Mouse (Mus musculus) heart, adult 2 months (tissue): ENCODE data around the gene Dpagt1. TPM values are rescaled to one million over a fixed set of nuclear protein-coding genes. Genes with fewer than 3 reads are reported as not detected.

Experiments
- DNase-seq, 2 experiments: peaks; one replicate each; pipeline ENCODE4 v3.0.0; 2021
- H3K27ac ChIP-seq: fragments of 200-600 bp; 2 replicates; pipeline ENCODE4 v1.8.1; 2022
- H3K27me3 ChIP-seq: fragments of 200-500 bp; 2 replicates; pipeline ENCODE4 v1.6.1; 2012; ENCODE audit warnings: mild to moderate bottlenecking, low read length, inconsistent platforms, mixed read lengths; ENCODE audit not compliant: control insufficient read depth, insufficient read depth
- H3K36me3 ChIP-seq: fragments of 200-500 bp; 2 replicates; pipeline ENCODE4 v1.6.1; 2012; ENCODE audit warnings: low read length, inconsistent platforms; ENCODE audit not compliant: control insufficient read depth, insufficient read depth
- H3K4me1 ChIP-seq: fragments of 200-500 bp; 2 replicates; pipeline ENCODE4 v1.6.1; 2011; ENCODE audit warnings: low read length; ENCODE audit not compliant: control insufficient read depth, insufficient read depth
- H3K4me3 ChIP-seq: fragments of 200-600 bp; 2 replicates; pipeline ENCODE4 v1.8.1; 2022
- H3K79me2 ChIP-seq: fragments of 200-500 bp; replicated peaks from 2 replicates; pipeline ENCODE4 v1.6.1; 2012; ENCODE audit warnings: mild to moderate bottlenecking, inconsistent platforms, low read length, moderate library complexity, mixed read lengths; ENCODE audit not compliant: control insufficient read depth, insufficient read depth
- H3K9ac ChIP-seq: fragments of 200-500 bp; 2 replicates; pipeline ENCODE4 v1.6.1; 2012; ENCODE audit warnings: low read depth, mild to moderate bottlenecking, control low read depth, inconsistent platforms, low read length, mixed read lengths
- CTCF ChIP-seq: fragments of 200-600 bp; IDR thresholded peaks from 2 replicates; pipeline ENCODE4 v1.8.1; 2022; ENCODE audit warnings: antibody characterized with exemption, mild to moderate bottlenecking, moderate library complexity
- EP300 ChIP-seq: fragments of 200-500 bp; IDR thresholded peaks from 2 replicates; pipeline ENCODE4 v1.6.1; 2011; ENCODE audit warnings: low read depth, low read length, control low read depth; ENCODE audit not compliant: insufficient read depth
- POLR2A ChIP-seq: fragments of 200-500 bp; IDR thresholded peaks from 2 replicates; pipeline ENCODE4 v1.6.1; 2011; ENCODE audit warnings: mild to moderate bottlenecking, low read depth, low read length, control low read depth; ENCODE audit not compliant: insufficient read depth
- WGBS: fragments of 180-500 bp; shearing (Covaris S2); methylation state at CpG from one replicate; pipeline ENCODE4 v1.1.7; 2018; 5-methylcytosine and 5-hydroxymethylcytosine counted together
- intact Hi-C: fragments of 180-260 bp; cut with DNase I; formaldehyde crosslinking; loops from one replicate; pipeline ENCODE4 v1.15.1; 2025
- long read RNA-seq: library from polyadenylated mRNA; stranded (forward); transcript quantifications from one replicate; pipeline ENCODE4 v2.0.0, GENCODE M21; 2021
- polyA plus RNA-seq: library from polyadenylated mRNA; depleted of rRNA; stranded (reverse); fragments of >200 nt; gene quantifications from 2 replicates; pipeline ENCODE4 v1.2.3, GENCODE M21; 2012; rRNA removed
- total RNA-seq, 2 experiments: library from RNA; stranded (reverse); gene quantifications; 2 replicates each; pipeline ENCODE4 v1.2.3; 2021

Gene Dpagt1
- 10 to 100 TPM; 18.9 to 20.6 TPM for total RNA-seq
- 34.3 and 51.3 TPM in 2 replicates for polyA plus RNA-seq
- long read RNA-seq, transcript Dpagt1-201 (9 exons, 2,205 nt), result major isoform, 22 of 29 reads
- long read RNA-seq, partial matches to known transcripts, result 2 of 29 reads
- long read RNA-seq, other reads (novel, unspliced or antisense), result 3 of 29 reads

- Histone ChIP-seq H3K27ac (peak within 1 kb of the TSS; percentile 95), H3K9ac (peak within 1 kb of the TSS; percentile 88), H3K4me3 (peak within 1 kb of the TSS; percentile 86), H3K27me3 (no peaks in the 10 kb centered on the region), H3K4me1 (peaks cover 4% of the 10 kb centered on the region), H3K79me2 (no peaks in the 10 kb centered on the region), H3K36me3 (no peaks in the 10 kb centered on the region)
- no peak for DNase-seq
- WGBS, result 2% methylated on average over 12 of the region's 12 CpGs
- no peak for TF ChIP-seq CTCF
- no peak for TF ChIP-seq POLR2A
- no peak for TF ChIP-seq EP300
- intact Hi-C loops, result loop anchor here (2.0 kb wide), 1 partner anchor 21 kb away; the partner anchor contains the start of gene Hinfp
Measured at GRCm38 (mm10) chr9:44325768-44326370, at the start of gene Dpagt1. Gene Dpagt1, plus strand, starts transcription at chr9:44326019.

GRCm38 (mm10) chr9:44283183-44283582, 42.6 kb upstream of the Dpagt1 start:
- DNase-seq, result no peak
- Histone ChIP-seq H3K79me2 (no peaks in the 10 kb centered on the region), H3K27me3 (peaks cover 9% of the 10 kb centered on the region; the same call in 1 of the 2 replicates), H3K4me1 (no peaks in the 10 kb centered on the region), H3K27ac (no peak overlapping the region), H3K36me3 (no peaks in the 10 kb centered on the region), H3K4me3 (no peak overlapping the region), H3K9ac (no peak overlapping the region)
- 41% methylated on average over 5 of the region's 5 CpGs for WGBS
- TF ChIP-seq EP300, result no peak
- TF ChIP-seq POLR2A, result no peak
- no peak for TF ChIP-seq CTCF
- intact Hi-C loops, result no loop called here

GRCm38 (mm10) chr9:44286256-44286850, 39.5 kb upstream of the Dpagt1 start:
- peak in 1 of 2 experiments; percentile 31 for DNase-seq
- 35% methylated on average over 6 of the region's 6 CpGs for WGBS
- no peak overlapping the region for H3K4me3 ChIP-seq
- peaks cover 3% of the 10 kb centered on the region; the same call in 1 of the 2 replicates for H3K4me1 ChIP-seq
- no peak overlapping the region for H3K9ac ChIP-seq
- H3K79me2 ChIP-seq, result no peaks in the 10 kb centered on the region
- TF ChIP-seq CTCF, result no peak
- no peak for TF ChIP-seq POLR2A
- TF ChIP-seq EP300, result no peak
- peaks cover 11% of the 10 kb centered on the region; the same call in 1 of the 2 replicates for H3K27me3 ChIP-seq
- intact Hi-C loops, result no loop called here
- H3K36me3 ChIP-seq, result no peaks in the 10 kb centered on the region
- H3K27ac ChIP-seq, result no peak overlapping the region

GRCm38 (mm10) chr9:44287003-44287400, 38.8 kb upstream of the Dpagt1 start:
- Histone ChIP-seq H3K27ac (no peak overlapping the region), H3K36me3 (no peaks in the 10 kb centered on the region), H3K79me2 (no peaks in the 10 kb centered on the region), H3K9ac (peak overlapping the region; percentile 40), H3K4me1 (peaks cover 3% of the 10 kb centered on the region; the same call in 1 of the 2 replicates), H3K27me3 (peaks cover 11% of the 10 kb centered on the region; the same call in 1 of the 2 replicates), H3K4me3 (no peak overlapping the region)
- no peak for TF ChIP-seq EP300
- no peak for TF ChIP-seq CTCF
- TF ChIP-seq POLR2A, result no peak
- intact Hi-C loops, result no loop called here
- WGBS, result 43% methylated on average over 11 of the region's 11 CpGs
- no peak for DNase-seq

GRCm38 (mm10) chr9:44287401-44288075, 38.3 kb upstream of the Dpagt1 start:
- peaks cover 3% of the 10 kb centered on the region; the same call in 1 of the 2 replicates for H3K4me1 ChIP-seq
- H3K36me3 ChIP-seq, result no peaks in the 10 kb centered on the region
- peak in 1 of 2 experiments; percentile 28 for DNase-seq
- no peak overlapping the region for H3K27ac ChIP-seq
- TF ChIP-seq CTCF (no peak), POLR2A (no peak), EP300 (no peak)
- peak overlapping the region; percentile 40 for H3K9ac ChIP-seq
- 6% methylated on average over 47 of the region's 47 CpGs for WGBS
- intact Hi-C loops, result no loop called here
- H3K27me3 ChIP-seq, result peaks cover 11% of the 10 kb centered on the region; the same call in 1 of the 2 replicates
- H3K4me3 ChIP-seq, result peak overlapping the region; percentile 46
- H3K79me2 ChIP-seq, result no peaks in the 10 kb centered on the region
